ENCODE assay signal across 9 mouse cellular contexts in the genomic region with DNA sequence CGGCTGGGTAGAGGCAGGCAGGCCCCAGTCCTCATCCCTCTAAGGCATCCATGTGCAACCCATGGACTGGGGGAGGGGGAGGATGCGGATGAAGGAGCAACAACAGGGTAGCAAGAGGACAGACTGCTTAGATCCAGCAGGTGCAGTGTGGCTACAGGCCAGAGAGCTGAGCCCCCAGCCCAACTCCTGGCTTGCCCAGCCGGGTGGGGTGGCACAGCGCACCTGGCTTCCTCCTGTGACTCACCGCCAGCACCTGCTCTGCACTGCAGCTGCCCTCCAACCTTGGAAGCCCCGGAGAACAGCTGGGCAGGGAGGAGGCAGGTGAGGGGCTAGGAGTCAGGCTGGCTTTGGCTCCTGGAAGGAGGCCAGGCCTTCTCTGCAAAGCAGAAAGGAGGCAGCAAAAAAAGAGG. TPM values are rescaled to one million over a fixed set of nuclear protein-coding genes. Genes with fewer than 3 reads are reported as not detected.
A peak's percentile ranks its signal among the peaks of the same experiment; 100 is the strongest.
DNase-seq lines count a peak whose midpoint lies in the region; ATAC-seq and TF ChIP-seq lines count a peak whose summit lies in the region.
"Had no signal": no experiment of that assay in that cellular context is flagged by ENCODE, and none has a peak within 500 bp of the region (broad histone marks: within the 10 kb centered on the region; RNA-seq: fewer than 3 reads in every experiment).

No protein-coding gene starts in this region.

- H3K27me3 ChIP-seq in embryonic facial prominence, embryonic 15.5 days: no peaks in the 10 kb centered on the region
- no peaks in the 10 kb centered on the region for H3K27me3 ChIP-seq in intestine, embryonic 16.5 days (replicated peaks; ENCODE audit: control insufficient read depth, insufficient read depth, low read length)
- no peaks in the 10 kb centered on the region for H3K27me3 ChIP-seq in small intestine, adult 2 months (ENCODE audit: control insufficient read depth, insufficient read depth, low read length)

- H3K9me3 ChIP-seq in embryonic facial prominence, embryonic 15.5 days (replicated peaks): no peaks in the 10 kb centered on the region
- H3K9me3 ChIP-seq in intestine, embryonic 16.5 days (ENCODE audit: control insufficient read depth, low read length): no peaks in the 10 kb centered on the region

- H3K4me1 ChIP-seq in embryonic facial prominence, embryonic 15.5 days: peaks cover 62% of the 10 kb centered on the region
- peaks cover 55% of the 10 kb centered on the region for H3K4me1 ChIP-seq in intestine, embryonic 16.5 days (ENCODE audit: control insufficient read depth, insufficient read depth, low read length)
- peaks cover 34% of the 10 kb centered on the region for H3K4me1 ChIP-seq in small intestine, adult 2 months (ENCODE audit: control insufficient read depth, insufficient read depth, insufficient read length, low read length)

- peak overlapping the region; percentile 60 for H3K27ac ChIP-seq in layer of hippocampus, adult 2 months
- H3K27ac ChIP-seq in embryonic facial prominence, embryonic 15.5 days (replicated peaks): peak overlapping the region; percentile 91
- peak overlapping the region; percentile 90 for H3K27ac ChIP-seq in intestine, embryonic 16.5 days (ENCODE audit: low read length)
- peak overlapping the region; percentile 48 for H3K27ac ChIP-seq in small intestine, adult 2 months (ENCODE audit: insufficient read depth, low read depth, low read length)

- WGBS in embryonic facial prominence, embryonic 15.5 days: 13% methylated on average over 6 of the region's 6 CpGs
- 28% methylated on average over 6 of the region's 6 CpGs for WGBS in intestine, embryonic 16.5 days
- WGBS in small intestine, adult 2 months: 17% methylated on average over 6 of the region's 6 CpGs

- H3K36me3 ChIP-seq in embryonic facial prominence, embryonic 15.5 days: no peaks in the 10 kb centered on the region
- no peaks in the 10 kb centered on the region for H3K36me3 ChIP-seq in intestine, embryonic 16.5 days (ENCODE audit: control insufficient read depth, insufficient read depth, low read length)
- H3K36me3 ChIP-seq in small intestine, adult 2 months (ENCODE audit: control insufficient read depth, insufficient read depth, low read length): no peaks in the 10 kb centered on the region

- DNase-seq in layer of hippocampus, adult 2 months (ENCODE audit: low spot score in 2 of 2): no peak
- no peak for DNase-seq in layer of hippocampus, adult 9-10 months (ENCODE audit: low spot score)
- DNase-seq in embryo, embryonic 11 days: no peak
- DNase-seq in left cerebral cortex, adult 18-20 months (ENCODE audit: low spot score in 2 of 2): no peak

- TF ChIP-seq POLR2A in small intestine, adult 2 months (IDR thresholded peaks at IDR 0.05; ENCODE audit: low read depth, low read length): no peak

- no peak overlapping the region for H3K9ac ChIP-seq in embryonic facial prominence, embryonic 15.5 days
- H3K9ac ChIP-seq in intestine, embryonic 16.5 days (ENCODE audit: low read depth, low read length): peak overlapping the region; percentile 58

- H3K4me3 ChIP-seq in layer of hippocampus, adult 2 months: peak overlapping the region; percentile 21; the same call in 1 of the 2 replicates
- peak overlapping the region; percentile 20 for H3K4me3 ChIP-seq in embryonic facial prominence, embryonic 15.5 days (replicated peaks)
- peak overlapping the region; percentile 23; the same call in 1 of the 2 replicates for H3K4me3 ChIP-seq in intestine, embryonic 16.5 days (ENCODE audit: low read length)
- no peak overlapping the region for H3K4me3 ChIP-seq in small intestine, adult 2 months (ENCODE audit: low read depth, low read length)

- TF ChIP-seq CTCF in layer of hippocampus, adult 2 months (conservative IDR thresholded peaks at IDR 0.05): no peak
- no peak for TF ChIP-seq CTCF in small intestine, adult 2 months (IDR thresholded peaks at IDR 0.05; ENCODE audit: extremely low read depth, insufficient read length, insufficient replicate concordance, low read depth, low read length)

- peak overlapping the region; percentile 52 for H3K4me2 ChIP-seq in embryonic facial prominence, embryonic 15.5 days (replicated peaks)
- peak overlapping the region; percentile 65 for H3K4me2 ChIP-seq in intestine, embryonic 16.5 days (ENCODE audit: low read depth, low read length)

- ATAC-seq in embryonic facial prominence, embryonic 15.5 days (ENCODE audit: insufficient number of reproducible peaks, low FRiP score, low TSS enrichment, low read depth): peak; percentile 52
- peak; percentile 54 for ATAC-seq in intestine, embryonic 16.5 days
- no peak for ATAC-seq in megakaryocyte, adult 5-6 weeks (ENCODE audit: poor library complexity, severe bottlenecking)

RNA-seq across cellular contexts. Expression of a gene that starts 21.8 kb away (rescaled TPM):
- 10 to 100 TPM; 13.4 to 13.6 TPM for total RNA-seq in layer of hippocampus, adult 2 months (2021)
- polyA plus RNA-seq in embryonic facial prominence, embryonic 15.5 days (2015; fragmentation: Nextera tagmentation; extraction: Ambion mirVana): 18.6 and 19.6 TPM in 2 replicates
- polyA plus RNA-seq in intestine, embryonic 16.5 days (2015; fragmentation: Nextera tagmentation; extraction: Ambion mirVana): 7.4 and 7.9 TPM in 2 replicates
- polyA plus RNA-seq in small intestine, adult 2 months (2012; rRNA removed): 3.4 and 6.0 TPM in 2 replicates
- 10 to 100 TPM; 20.5 to 21.0 TPM for total RNA-seq in left cerebral cortex, adult 18-20 months (2021)
- total RNA-seq in megakaryocyte, adult 5-6 weeks (2015): 1.5 and 2.1 TPM in 2 replicates
- 1.8 and 3.6 TPM in 2 replicates for total RNA-seq in megakaryocyte, adult 5-6 weeks (2017)
- total RNA-seq: neutrophil, adult 5-6 weeks had no signal

RNA-seq across cellular contexts. Expression of a gene that starts 32.7 kb away (rescaled TPM):
- 10 to 100 TPM; 13.4 to 13.7 TPM for total RNA-seq in layer of hippocampus, adult 2 months (2021)
- 25.7 and 29.5 TPM in 2 replicates for polyA plus RNA-seq in embryonic facial prominence, embryonic 15.5 days (2015; fragmentation: Nextera tagmentation; extraction: Ambion mirVana)
- 23.6 and 26.8 TPM in 2 replicates for polyA plus RNA-seq in intestine, embryonic 16.5 days (2015; fragmentation: Nextera tagmentation; extraction: Ambion mirVana)
- polyA plus RNA-seq in small intestine, adult 2 months (2012; rRNA removed): 10.3 and 13.5 TPM in 2 replicates
- total RNA-seq in left cerebral cortex, adult 18-20 months (2021): 10 to 100 TPM; 11.5 to 11.9 TPM
- total RNA-seq in megakaryocyte, adult 5-6 weeks (2015): 3.6 and 4.9 TPM in 2 replicates
- 2.2 and 2.9 TPM in 2 replicates for total RNA-seq in megakaryocyte, adult 5-6 weeks (2017)

RNA-seq across cellular contexts. Expression of a gene that starts 40.8 kb away (rescaled TPM):
- not detected for total RNA-seq in layer of hippocampus, adult 2 months (2021)
- polyA plus RNA-seq in embryonic facial prominence, embryonic 15.5 days (2015; fragmentation: Nextera tagmentation; extraction: Ambion mirVana): 0.25 and 0.40 TPM in 2 replicates
- polyA plus RNA-seq in intestine, embryonic 16.5 days (2015; fragmentation: Nextera tagmentation; extraction: Ambion mirVana): 0.37 TPM in 1 of 2 replicates, not detected in the other
- polyA plus RNA-seq in small intestine, adult 2 months (2012; rRNA removed): not detected in 2 replicates
- total RNA-seq in left cerebral cortex, adult 18-20 months (2021): under 1 TPM in 1 of 2 experiments, not detected in 1; 0.77 TPM
- total RNA-seq in megakaryocyte, adult 5-6 weeks (2015): not detected in 2 replicates
- total RNA-seq in megakaryocyte, adult 5-6 weeks (2017): not detected in 2 replicates
- total RNA-seq: neutrophil, adult 5-6 weeks had no signal

RNA-seq across cellular contexts. Expression of a gene that starts 43.3 kb away (rescaled TPM):
- total RNA-seq in layer of hippocampus, adult 2 months (2021): 10 to 100 TPM in 1 of 2 experiments, 1 to 10 TPM in 1; 6.8 to 10.3 TPM
- polyA plus RNA-seq in embryonic facial prominence, embryonic 15.5 days (2015; fragmentation: Nextera tagmentation; extraction: Ambion mirVana): 17.6 and 21.6 TPM in 2 replicates
- polyA plus RNA-seq in intestine, embryonic 16.5 days (2015; fragmentation: Nextera tagmentation; extraction: Ambion mirVana): 12.7 and 14.6 TPM in 2 replicates
- polyA plus RNA-seq in small intestine, adult 2 months (2012; rRNA removed): 5.2 and 5.8 TPM in 2 replicates
- total RNA-seq in left cerebral cortex, adult 18-20 months (2021): 1 to 10 TPM; 5.4 to 5.9 TPM
- 2.3 and 2.4 TPM in 2 replicates for total RNA-seq in megakaryocyte, adult 5-6 weeks (2015)
- total RNA-seq in megakaryocyte, adult 5-6 weeks (2017): 2.2 and 9.8 TPM in 2 replicates
